Mouse (Mus musculus) neural tube, embryonic 13.5 days (tissue): ENCODE data around the gene Itpka. TPM values are rescaled to one million over a fixed set of nuclear protein-coding genes. Genes with fewer than 3 reads are reported as not detected.

Source experiments
- ATAC-seq: fragments of 200-750 bp; cut with Nextera tagmentation; 2 replicates; pipeline ENCODE4 v1.8.0; 2017; ENCODE audit warnings: low read depth, mild to moderate bottlenecking, moderate TSS enrichment, moderate library complexity
- H3K27ac ChIP-seq: fragments of 300-500 bp; sonication (generic); replicated peaks from 2 replicates; pipeline ENCODE4 v1.5.1; 2015; ENCODE audit warnings: moderate library complexity, mild to moderate bottlenecking, inconsistent platforms
- H3K27me3 ChIP-seq: fragments of 300-500 bp; sonication (generic); 2 replicates; pipeline ENCODE4 v1.6.1; 2015; ENCODE audit warnings: mild to moderate bottlenecking, inconsistent platforms
- H3K36me3 ChIP-seq: fragments of 300-500 bp; sonication (generic); 2 replicates; pipeline ENCODE4 v1.6.1; 2015; ENCODE audit warnings: mild to moderate bottlenecking, inconsistent platforms
- H3K4me1 ChIP-seq: fragments of 300-500 bp; sonication (generic); replicated peaks from 2 replicates; pipeline ENCODE4 v1.6.1; 2015; ENCODE audit warnings: inconsistent platforms
- H3K4me2 ChIP-seq: fragments of 300-500 bp; sonication (generic); 2 replicates; pipeline ENCODE4 v1.6.1; 2015; ENCODE audit warnings: inconsistent platforms, mild to moderate bottlenecking, moderate library complexity
- H3K4me3 ChIP-seq: fragments of 300-500 bp; sonication (generic); 2 replicates; pipeline ENCODE4 v1.5.1; 2015; ENCODE audit warnings: mild to moderate bottlenecking, inconsistent platforms
- H3K9ac ChIP-seq: fragments of 300-500 bp; sonication (generic); 2 replicates; pipeline ENCODE4 v1.6.1; 2015; ENCODE audit warnings: moderate library complexity, mild to moderate bottlenecking, inconsistent platforms
- H3K9me3 ChIP-seq: fragments of 300-500 bp; sonication (generic); 2 replicates; pipeline ENCODE4 v1.6.1; 2016; ENCODE audit warnings: inconsistent platforms
- WGBS: fragments of 180-500 bp; shearing (Covaris S2); methylation state at CpG from one replicate; pipeline ENCODE4 v1.1.7; 2015; 5-methylcytosine and 5-hydroxymethylcytosine counted together
- polyA plus RNA-seq: library from polyadenylated mRNA; unstranded; fragments of >200 nt; fragmentation: Nextera tagmentation; extraction: Ambion mirVana; gene quantifications from 2 replicates; pipeline ENCODE4 v1.2.1, GENCODE M21; 2015

Gene Itpka
- polyA plus RNA-seq, 1 experiment from 2014 or later: 0.28 TPM

- H3K4me2 ChIP-seq: peak overlapping the region; percentile 97
- WGBS: 1% methylated on average over 20 of the region's 27 CpGs
- 0 out of 2 replicates have a peak overlapping the region, but pooled peaks have one; percentile 33 for H3K27ac ChIP-seq
- peaks cover 60% of the 10 kb centered on the region for H3K4me1 ChIP-seq
- no peaks in the 10 kb centered on the region for H3K36me3 ChIP-seq
- peak; percentile 6; the same call in 1 of the 2 replicates for ATAC-seq
- peaks cover 41% of the 10 kb centered on the region for H3K27me3 ChIP-seq
- peak overlapping the region; percentile 77 for H3K4me3 ChIP-seq
- no peaks in the 10 kb centered on the region for H3K9me3 ChIP-seq
- H3K9ac ChIP-seq: peak overlapping the region; percentile 92
These were observed 57.9 kb downstream of the Itpka start for GRCm38 (mm10) chr2:119799961-119800550.

Other genes starting within 250 kb of the Itpka start
- gene Exd1, start 194.7 kb upstream of the Itpka start, polyA plus RNA-seq: 0.43 and 0.71 TPM in 2 replicates
- gene Chp1, start 194.6 kb upstream of the Itpka start, polyA plus RNA-seq: 70.9 and 73.0 TPM in 2 replicates
- 13.4 and 19.5 TPM in 2 replicates for gene Nusap1, start 124.0 kb upstream of the Itpka start, polyA plus RNA-seq
- gene Oip5, start 123.9 kb upstream of the Itpka start, polyA plus RNA-seq: 5.1 and 7.8 TPM in 2 replicates
- gene Ndufaf1, start 79.5 kb upstream of the Itpka start, polyA plus RNA-seq: 43.6 and 47.0 TPM in 2 replicates
- gene Rtf1, start 67.3 kb upstream of the Itpka start, polyA plus RNA-seq: 54.8 and 67.0 TPM in 2 replicates
- 0.43 and 0.50 TPM in 2 replicates for gene Ltk, start 18.1 kb downstream of the Itpka start, polyA plus RNA-seq
- 18.6 and 21.0 TPM in 2 replicates for gene Rpap1, start 45.2 kb downstream of the Itpka start, polyA plus RNA-seq
- 16.2 and 19.2 TPM in 2 replicates for gene Tyro3, start 55.4 kb downstream of the Itpka start, polyA plus RNA-seq
- 25.9 and 27.8 TPM in 2 replicates for gene Mga, start 154.9 kb downstream of the Itpka start, polyA plus RNA-seq
- gene Mapkbp1, start 230.4 kb downstream of the Itpka start, polyA plus RNA-seq: 4.5 and 5.8 TPM in 2 replicates